Mouse (Mus musculus): Measurements from ENCODE around the gene Adora2b.

- TF ChIP-seq POLR2A (IDR thresholded peaks at IDR 0.05; ENCODE audit: low read depth, low read length) (no peak), CTCF (IDR thresholded peaks at IDR 0.05; ENCODE audit: extremely low read depth, insufficient read length, insufficient replicate concordance, low read depth, low read length) (no peak)
Measured at GRCm38 (mm10) chr11:62220756-62221510, 27.9 kb upstream of the Adora2b start.

Measured in small intestine, adult 2 months (tissue).